Mouse (Mus musculus) adrenal gland, postnatal 0 days (tissue): ENCODE measurements around the gene Dnah7a. TPM values are rescaled to one million over a fixed set of nuclear protein-coding genes. Genes with fewer than 3 reads are reported as not detected.

ENCODE experiments used
- microRNA-seq: library from miRNA; unstranded; fragments of <30 nt; microRNA quantifications from one replicate; pipeline ENCODE4, GENCODE M21; 2016; ENCODE audit warnings: borderline replicate concordance; ENCODE audit not compliant: insufficient number of aligned reads
- polyA plus RNA-seq: library from polyadenylated mRNA; unstranded; fragments of >200 nt; fragmentation: Nextera tagmentation; extraction: Ambion mirVana; gene quantifications from 2 replicates; pipeline ENCODE4 v1.2.1, GENCODE M21; 2015

Dnah7a gene
- 1.2 and 2.4 TPM in 2 replicates for polyA plus RNA-seq

DNA sequence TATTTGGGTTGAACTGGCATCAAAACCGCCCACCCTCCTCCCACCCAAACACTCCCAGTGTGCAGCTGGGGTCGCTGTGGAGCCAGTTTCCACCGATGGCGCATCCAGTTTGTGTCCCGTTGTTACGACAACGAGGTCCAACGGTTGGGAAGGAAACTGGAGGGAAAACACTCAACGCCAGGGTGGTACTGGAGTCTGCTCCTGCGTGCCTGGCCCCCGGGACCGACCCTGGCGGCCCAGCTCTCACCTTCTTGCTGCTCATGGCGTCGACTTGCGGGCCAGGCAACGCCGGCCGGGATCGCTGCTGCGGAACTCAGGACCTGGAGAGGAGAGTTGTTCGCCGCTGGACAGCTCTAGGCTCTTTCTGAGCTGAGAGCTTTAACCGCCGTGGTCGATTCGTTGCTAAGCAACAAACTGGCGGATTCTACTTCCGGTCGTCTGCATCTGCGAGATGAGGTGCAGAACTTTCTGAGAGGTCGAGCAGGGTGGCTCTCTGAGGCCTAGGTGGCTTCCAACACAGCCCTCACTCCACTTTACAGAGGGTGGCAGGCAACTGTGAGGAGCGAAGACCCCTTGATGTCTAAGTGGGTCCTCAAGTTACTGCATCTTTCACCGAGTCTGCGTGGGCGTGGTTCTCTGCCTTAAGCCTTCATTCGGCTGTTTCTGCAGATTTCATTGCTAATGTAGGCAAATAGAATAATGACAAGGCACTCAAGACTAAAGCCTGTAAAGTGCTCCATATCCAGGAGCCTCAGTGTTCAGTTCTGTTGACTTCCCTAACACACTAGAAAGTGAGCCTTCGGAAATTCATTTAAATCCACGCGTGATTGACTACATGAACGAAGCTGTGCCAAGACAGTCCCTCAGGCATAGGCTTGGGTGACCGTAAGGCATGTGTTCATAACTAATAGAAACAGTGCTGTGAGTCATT lies at the start of gene Dnah7a:
Gene Dnah7a, minus strand, starts transcription at position 354 of the 931 bp plus-strand sequence.

DNA sequence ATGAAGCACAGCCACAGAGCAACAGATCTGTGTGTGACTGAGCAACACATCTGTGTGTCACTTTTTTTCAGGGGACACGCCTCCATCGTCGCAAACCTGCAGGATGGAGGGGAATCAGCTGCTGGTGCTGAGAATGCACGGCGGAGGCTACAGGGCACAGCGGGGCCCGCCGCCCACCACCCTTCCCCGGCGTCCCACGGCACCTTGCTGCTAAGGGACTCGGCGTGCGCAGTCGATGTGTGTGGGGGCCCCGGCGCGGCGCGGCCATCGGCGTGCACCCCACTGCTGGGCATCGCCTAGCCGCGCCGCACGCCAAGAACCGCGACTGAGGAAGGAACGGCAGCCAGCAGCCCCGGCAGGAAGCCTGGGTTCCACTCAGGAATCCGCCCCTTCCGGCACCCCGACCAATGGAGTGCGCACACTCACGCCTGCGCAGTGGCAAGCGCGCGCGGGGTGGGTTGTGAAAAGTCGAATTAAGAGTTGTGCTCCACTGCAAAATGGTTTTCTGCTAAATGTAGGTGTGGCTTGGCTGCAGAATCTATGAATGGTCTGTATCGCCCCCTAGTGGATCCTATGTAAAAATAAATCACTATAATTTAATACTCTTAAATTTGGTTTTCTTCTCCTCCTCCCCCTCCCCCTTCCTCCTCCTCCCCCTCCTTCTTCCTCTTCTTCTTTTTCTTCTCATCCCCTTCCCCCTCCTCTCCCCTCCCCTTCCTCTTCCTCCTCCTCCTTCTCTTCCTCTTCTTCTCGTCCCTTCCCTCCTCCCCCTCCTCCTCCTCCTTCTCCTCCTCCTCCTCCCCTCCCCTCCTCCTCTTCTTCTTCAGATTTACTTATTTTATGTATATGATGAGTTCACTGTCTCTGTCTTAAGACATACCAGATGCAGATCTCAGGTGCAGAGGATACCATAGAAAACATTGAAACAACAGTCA lies 354.0 kb downstream of the Dnah7a start, which contains the start of the genes Asdurf, Gm28551 and Asnsd1:
Gene Asdurf, minus strand, starts transcription at position 293 of the 935 bp plus-strand sequence.
Gene Gm28551, minus strand, starts transcription at position 341 of the 935 bp plus-strand sequence.
Gene Asnsd1, minus strand, starts transcription at position 426 of the 935 bp plus-strand sequence.

Small RNA genes lying within 50 kb of the gene (microRNA-seq; reads per million reads assigned to microRNA genes)
- gene Gm25240 = not detected

Other genes starting within 250 kb of the Dnah7a start
- 11.0 and 14.2 TPM in 2 replicates for gene Stk17b, start 78.4 kb upstream of the Dnah7a start, polyA plus RNA-seq